ENCODE assay signal across 8 mouse cellular contexts in the genomic region with DNA sequence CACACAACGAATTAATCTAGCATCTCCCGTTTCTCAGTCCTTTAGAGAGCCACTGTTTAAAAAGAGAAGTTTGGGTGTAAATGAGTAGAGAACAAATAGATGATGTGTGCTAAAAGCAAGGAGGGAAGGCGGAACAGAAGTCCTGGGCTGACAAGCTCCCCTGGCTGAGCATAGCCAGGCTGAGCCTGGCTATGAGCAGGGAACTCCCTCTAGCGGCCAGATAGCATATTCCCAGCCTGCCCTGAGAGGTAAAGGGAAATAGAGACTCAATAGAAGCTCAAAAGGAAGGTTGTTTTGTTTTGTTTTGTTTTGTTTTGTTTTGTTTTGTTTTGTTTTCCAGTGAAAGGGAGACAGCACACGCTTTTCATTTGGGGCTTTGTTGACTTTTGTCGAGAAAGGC. TPM values are rescaled to one million over a fixed set of nuclear protein-coding genes. Genes with fewer than 3 reads are reported as not detected.
DNase-seq lines count a peak whose midpoint lies in the region; ATAC-seq and TF ChIP-seq lines count a peak whose summit lies in the region.

No protein-coding gene starts in this region.

- no peaks in the 10 kb centered on the region for H3K36me3 ChIP-seq in heart, embryonic 10.5 days
- H3K36me3 ChIP-seq in MEL (ENCODE audit: control insufficient read depth in 1 of 2, insufficient read depth in 2 of 2, low read length in 2 of 2) = no peaks in the 10 kb centered on the region
- no peaks in the 10 kb centered on the region for H3K36me3 ChIP-seq in kidney, postnatal 0 days (ENCODE audit: insufficient read depth, low read length)
- H3K36me3 ChIP-seq in lung, postnatal 0 days (ENCODE audit: insufficient read depth, low read length) = no peaks in the 10 kb centered on the region

- no peak for TF ChIP-seq EP300 in MEL (IDR thresholded peaks at IDR 0.05; ENCODE audit: low read depth in 1 of 2, low read length in 2 of 2)
- no peak for TF ChIP-seq EP300 in lung, postnatal 0 days (IDR thresholded peaks at IDR 0.05)

- TF ChIP-seq CTCF in MEL (IDR thresholded peaks at IDR 0.05 in 2 of 3, conservative IDR thresholded peaks at IDR 0.05 in 1 of 3; ENCODE audit: control insufficient read depth in 1 of 3, insufficient read depth in 1 of 3, low read depth in 2 of 3, low read length in 3 of 3, poor library complexity in 1 of 3, severe bottlenecking in 1 of 3) = peak; percentile 87 to 88 (median 88)
- peak; percentile 89 for TF ChIP-seq CTCF in kidney, postnatal 0 days (IDR thresholded peaks at IDR 0.05; ENCODE audit: low read depth)
- TF ChIP-seq CTCF in lung, postnatal 0 days (IDR thresholded peaks at IDR 0.05) = peak; percentile 88

- H3K9me3 ChIP-seq in heart, embryonic 10.5 days = no peaks in the 10 kb centered on the region
- no peaks in the 10 kb centered on the region for H3K9me3 ChIP-seq in MEL (replicated peaks; ENCODE audit: insufficient read depth, low read length)
- H3K9me3 ChIP-seq in kidney, postnatal 0 days (replicated peaks; ENCODE audit: low read length) = no peaks in the 10 kb centered on the region
- H3K9me3 ChIP-seq in lung, postnatal 0 days (ENCODE audit: low read length) = no peaks in the 10 kb centered on the region

- H3K79me2 ChIP-seq in MEL (ENCODE audit: control insufficient read depth, insufficient read depth, low read length, poor library complexity) = no peaks in the 10 kb centered on the region

- H3K27me3 ChIP-seq in heart, embryonic 10.5 days (ENCODE audit: insufficient read depth, poor library complexity, severe bottlenecking) = no peaks in the 10 kb centered on the region
- peaks cover 0 to 4% of the 10 kb centered on the region in 2 experiments; a peak in 3 of 4 replicates for H3K27me3 ChIP-seq in MEL (ENCODE audit: control insufficient read depth in 1 of 2, insufficient read depth in 2 of 2, low read length in 2 of 2)
- no peaks in the 10 kb centered on the region for H3K27me3 ChIP-seq in kidney, postnatal 0 days (ENCODE audit: insufficient read depth, low read length)
- H3K27me3 ChIP-seq in lung, postnatal 0 days (replicated peaks; ENCODE audit: insufficient read depth, low read length) = no peaks in the 10 kb centered on the region

- no peak overlapping the region for H3K27ac ChIP-seq in heart, embryonic 10.5 days
- no peak overlapping the region for H3K27ac ChIP-seq in MEL (ENCODE audit: control insufficient read depth, low read depth, low read length)
- no peak overlapping the region for H3K27ac ChIP-seq in kidney, postnatal 0 days
- H3K27ac ChIP-seq in lung, postnatal 0 days (ENCODE audit: low read length) = no peak overlapping the region

- peaks cover 24% of the 10 kb centered on the region for H3K4me1 ChIP-seq in heart, embryonic 10.5 days
- peaks cover 0 to 2% of the 10 kb centered on the region in 2 experiments; a peak in 1 of 4 replicates for H3K4me1 ChIP-seq in MEL (ENCODE audit: control insufficient read depth in 1 of 2, insufficient read depth in 2 of 2, low read length in 2 of 2)
- H3K4me1 ChIP-seq in kidney, postnatal 0 days (replicated peaks; ENCODE audit: insufficient read depth, low read length) = no peaks in the 10 kb centered on the region
- H3K4me1 ChIP-seq in lung, postnatal 0 days (ENCODE audit: insufficient read depth, low read depth, low read length) = no peaks in the 10 kb centered on the region

- peak; percentile 29 to 59 for DNase-seq in heart, adult 18-20 months
- no peak for DNase-seq in heart, embryonic 10.5 days (ENCODE audit: low spot score)
- peak; percentile 82 for DNase-seq in MEL (ENCODE audit: low read depth, low spot score)
- DNase-seq in cerebellum, adult 8-10 months = peak; percentile 45
- DNase-seq in kidney, postnatal 0 days (ENCODE audit: low spot score) = peak; percentile 88
- peak; percentile 82 for DNase-seq in lung, postnatal 0 days (ENCODE audit: low spot score)
- peak; percentile 52 for DNase-seq in right cerebral cortex, postnatal 25 days

- WGBS in heart, embryonic 10.5 days = 30% methylated on average over 6 of the region's 6 CpGs
- 26% methylated on average over 6 of the region's 6 CpGs for WGBS in kidney, postnatal 0 days
- 18% methylated on average over 6 of the region's 6 CpGs for WGBS in lung, postnatal 0 days

- H3K4me3 ChIP-seq in heart, embryonic 10.5 days = no peak overlapping the region
- H3K4me3 ChIP-seq in MEL (ENCODE audit: control insufficient read depth in 1 of 2, insufficient read depth in 1 of 2, low read depth in 2 of 2, low read length in 2 of 2) = peak overlapping the region; percentile 25 to 35
- no peak overlapping the region for H3K4me3 ChIP-seq in kidney, postnatal 0 days (replicated peaks; ENCODE audit: low read depth, low read length)
- H3K4me3 ChIP-seq in lung, postnatal 0 days (ENCODE audit: low read depth, low read length) = no peak overlapping the region

- no peak overlapping the region for H3K4me2 ChIP-seq in kidney, postnatal 0 days (ENCODE audit: low read length)
- no peak overlapping the region for H3K4me2 ChIP-seq in lung, postnatal 0 days (replicated peaks; ENCODE audit: low read depth, low read length)

- peak; percentile 77 for TF ChIP-seq RAD21 in MEL (IDR thresholded peaks at IDR 0.05; ENCODE audit: low read depth, low read length)

- H3K9ac ChIP-seq in MEL (ENCODE audit: control insufficient read depth, low read depth, low read length, poor library complexity, severe bottlenecking) = no peak overlapping the region
- H3K9ac ChIP-seq in kidney, postnatal 0 days (ENCODE audit: low read depth, low read length) = no peak overlapping the region
- no peak overlapping the region for H3K9ac ChIP-seq in lung, postnatal 0 days (replicated peaks; ENCODE audit: low read depth)

- peak; percentile 96 for ATAC-seq in frontal cortex, adult (ENCODE audit: low TSS enrichment)
- no peak for ATAC-seq in kidney, postnatal 0 days (replicated peaks; ENCODE audit: low FRiP score, low read depth)
- peak; percentile 67; the same call in 1 of the 2 replicates for ATAC-seq in lung, postnatal 0 days

- no peak for TF ChIP-seq POLR2A in MEL (IDR thresholded peaks at IDR 0.05; ENCODE audit: control insufficient read depth in 1 of 2, insufficient read depth in 1 of 2, low read depth in 1 of 2, low read length in 2 of 2, poor library complexity in 1 of 2)

TF ChIP-seq in MEL, 35 proteins besides CTCF, POLR2A, EP300 and RAD21:
- peak; percentile 65 for TF ChIP-seq ZC3H11A (IDR thresholded peaks at IDR 0.05; ENCODE audit: low read depth, low read length)
- peak; percentile 77 for TF ChIP-seq SMC3 (IDR thresholded peaks at IDR 0.05; ENCODE audit: low read depth, low read length)
- no peak for TF ChIP-seq NRF1 (IDR thresholded peaks at IDR 0.05; ENCODE audit: insufficient read depth, low read depth, low read length, poor library complexity, severe bottlenecking)
- TF ChIP-seq NELFE (IDR thresholded peaks at IDR 0.05; ENCODE audit: low read depth, low read length) = no peak
- TF ChIP-seq MYB (IDR thresholded peaks at IDR 0.05; ENCODE audit: low read depth, low read length) = no peak
- no peak for TF ChIP-seq JUND (IDR thresholded peaks at IDR 0.05; ENCODE audit: low read depth, low read length)
- TF ChIP-seq GABPA (IDR thresholded peaks at IDR 0.05; ENCODE audit: low read depth, low read length) = no peak
- TF ChIP-seq USF2 (IDR thresholded peaks at IDR 0.05; ENCODE audit: borderline replicate concordance in 1 of 2, insufficient read depth in 1 of 2, low read depth in 1 of 2, low read length in 2 of 2) = no peak
- no peak for TF ChIP-seq E2F4 (IDR thresholded peaks at IDR 0.05; ENCODE audit: borderline replicate concordance, low read depth, low read length)
- TF ChIP-seq MYC (IDR thresholded peaks at IDR 0.05; ENCODE audit: low read depth, low read length) = no peak
- TF ChIP-seq ELF1 (IDR thresholded peaks at IDR 0.05; ENCODE audit: low read depth, low read length) = no peak
- no peak for TF ChIP-seq GATA1 (IDR thresholded peaks at IDR 0.05; ENCODE audit: low read depth, low read length)
- no peak for TF ChIP-seq ETS1 (IDR thresholded peaks at IDR 0.05; ENCODE audit: low read depth, low read length)

RNA-seq across cellular contexts. Expression of a gene that starts 8.9 kb away (rescaled TPM):
- not detected for total RNA-seq in heart, adult 18-20 months (2021)
- polyA plus RNA-seq in heart, embryonic 10.5 days (2016; fragmentation: Nextera tagmentation; extraction: Ambion mirVana) = 0.13 TPM in 1 of 2 replicates, not detected in the other
- not detected in 2 replicates for total RNA-seq in MEL (2012; rRNA removed)
- polyA plus RNA-seq in MEL (2012; ENCODE audit: insufficient read depth in 1 of 2, insufficient read length in 2 of 2, low read depth in 1 of 2, low replicate concordance in 2 of 2, missing spikeins in 1 of 2) = not detected
- 0.17 TPM in 1 of 2 replicates, not detected in the other for polyA plus RNA-seq in kidney, postnatal 0 days (2015; fragmentation: Nextera tagmentation; extraction: Ambion mirVana)
- not detected in 2 replicates for polyA plus RNA-seq in lung, postnatal 0 days (2015; fragmentation: Nextera tagmentation; extraction: Ambion mirVana)

Comparison
In these comparisons a context has a peak if more than half of its experiments do, and no peak if none do; other contexts are left out.
1. H3K4me3 ChIP-seq: peak in MEL (2 of 2); none in heart, embryonic 10.5 days (single experiment), kidney, postnatal 0 days (single experiment) and lung, postnatal 0 days (single experiment).
2. Peak in every context shown above with its lines, with median percentiles within 50 percentile points of each other: CTCF ChIP-seq.